Mouse (Mus musculus): ENCODE measurements around the gene Strap.

DNA sequence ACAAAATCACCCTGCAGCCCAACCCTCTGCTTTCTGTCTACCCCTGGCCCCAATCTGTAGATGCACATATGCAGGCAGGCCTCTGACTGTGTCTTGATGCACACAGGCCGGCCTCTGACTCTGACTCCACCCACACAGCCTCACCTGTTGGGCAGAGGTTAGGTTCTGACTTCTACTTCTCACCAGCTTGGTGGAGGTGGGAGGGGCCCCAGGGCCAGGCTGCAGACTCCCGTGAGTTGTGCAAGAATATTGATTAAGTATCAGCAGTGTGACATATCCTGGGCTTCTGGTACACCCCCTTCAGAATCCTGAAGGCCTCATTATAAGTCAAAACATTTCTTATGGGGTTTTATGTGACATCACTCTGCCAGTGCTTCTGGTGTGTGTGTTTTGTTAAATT is 54.8 kb downstream of the Strap start:
- TF ChIP-seq CTCF (IDR thresholded peaks at IDR 0.05; ENCODE audit: borderline replicate concordance, insufficient read depth, low read length) (no peak), POLR2A (IDR thresholded peaks at IDR 0.05; ENCODE audit: low read depth, low read length) (no peak)

Data from embryonic fibroblast, embryonic 13.5 days (primary cell).